Mouse (Mus musculus) small intestine, adult 2 months (tissue): Measurements from ENCODE around the gene Cdh5.

Experiments used
- CTCF ChIP-seq: fragments of 200-500 bp; IDR thresholded peaks from 2 replicates; pipeline ENCODE4 v1.5.1; 2012; ENCODE audit warnings: low read depth, mild to moderate bottlenecking, control low read depth, inconsistent platforms, low read length, moderate library complexity, mixed read lengths; ENCODE audit not compliant: insufficient replicate concordance, insufficient read length; ENCODE audit errors: extremely low read depth
- POLR2A ChIP-seq: fragments of 200-500 bp; IDR thresholded peaks from 2 replicates; pipeline ENCODE4 v1.6.1; 2012; ENCODE audit warnings: low read depth, mild to moderate bottlenecking, control low read depth, inconsistent platforms, low read length, moderate library complexity

DNA sequence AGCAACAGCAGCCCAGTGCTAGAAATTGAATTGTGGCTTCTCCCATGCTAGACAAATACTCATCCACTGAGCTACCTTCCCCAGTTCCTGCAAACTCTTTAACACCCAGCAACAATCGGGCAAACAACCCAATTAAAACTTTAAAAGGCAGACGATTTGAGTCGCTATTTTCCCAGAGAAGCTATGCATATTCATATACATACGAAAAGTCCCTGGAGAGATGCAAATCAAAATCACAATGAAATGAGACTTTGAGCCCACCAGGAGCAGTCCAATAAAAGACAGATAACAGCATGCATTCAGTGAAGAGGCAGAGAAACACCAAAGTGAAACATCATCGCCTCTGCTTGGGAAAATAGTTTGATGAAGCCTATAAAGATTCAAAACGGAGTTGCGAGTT lies 8.1 kb upstream of the Cdh5 start:
- TF ChIP-seq CTCF (no peak), POLR2A (no peak)
